Mouse (Mus musculus): ENCODE data around the gene Mettl27. TPM values are rescaled to one million over a fixed set of nuclear protein-coding genes. Genes with fewer than 3 reads are reported as not detected.

Mettl27 gene
- polyA plus RNA-seq, 1 experiment from 2014 or later: 17.3 TPM

DNA sequence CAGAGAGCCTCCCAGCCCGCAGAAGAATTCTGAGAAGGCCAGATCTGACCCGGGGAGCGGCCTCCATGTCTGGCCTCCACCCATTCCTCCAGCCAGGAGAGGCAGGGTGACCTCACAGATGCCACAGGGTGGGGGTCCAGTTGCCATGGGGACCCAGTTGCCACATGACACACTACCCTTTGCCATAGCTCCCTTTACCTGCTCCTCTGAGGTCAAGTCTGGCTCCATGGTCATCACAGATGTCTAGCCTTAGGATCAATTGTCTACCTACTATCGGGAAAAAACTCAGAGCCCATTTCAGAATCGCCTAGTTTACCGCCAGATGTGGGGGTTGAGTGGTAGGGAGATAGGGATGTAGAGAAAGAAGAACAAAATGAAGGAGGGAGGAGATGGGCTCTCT, 25.5 kb upstream of the Mettl27 start, which contains the start of gene Tmem270:
Gene Tmem270 (minus strand): TSS at position 101 of the 400 bp plus-strand sequence.
- Histone ChIP-seq H3K4me3 (ENCODE audit: low read depth, low read length) (no peak within 1 kb of the TSS), H3K27me3 (ENCODE audit: insufficient read depth, low read length) (no peaks in the 10 kb centered on the region), H3K9ac (replicated peaks) (no peak within 1 kb of the TSS), H3K4me2 (ENCODE audit: low read depth, low read length) (no peak within 1 kb of the TSS), H3K27ac (ENCODE audit: low read depth) (no peak within 1 kb of the TSS), H3K36me3 (replicated peaks; ENCODE audit: insufficient read depth, low read length) (no peaks in the 10 kb centered on the region), H3K9me3 (ENCODE audit: low read length) (no peaks in the 10 kb centered on the region), H3K4me1 (ENCODE audit: insufficient read depth) (no peaks in the 10 kb centered on the region)
- DNase-seq (no peak), ATAC-seq (no peak)
- 80% methylated on average over 6 of the region's 6 CpGs for WGBS (ENCODE audit: insufficient replicate concordance)
- TF ChIP-seq EP300 (IDR thresholded peaks at IDR 0.05; ENCODE audit: low read depth) (no peak), CTCF (IDR thresholded peaks at IDR 0.05; ENCODE audit: low read depth) (no peak)

DNA sequence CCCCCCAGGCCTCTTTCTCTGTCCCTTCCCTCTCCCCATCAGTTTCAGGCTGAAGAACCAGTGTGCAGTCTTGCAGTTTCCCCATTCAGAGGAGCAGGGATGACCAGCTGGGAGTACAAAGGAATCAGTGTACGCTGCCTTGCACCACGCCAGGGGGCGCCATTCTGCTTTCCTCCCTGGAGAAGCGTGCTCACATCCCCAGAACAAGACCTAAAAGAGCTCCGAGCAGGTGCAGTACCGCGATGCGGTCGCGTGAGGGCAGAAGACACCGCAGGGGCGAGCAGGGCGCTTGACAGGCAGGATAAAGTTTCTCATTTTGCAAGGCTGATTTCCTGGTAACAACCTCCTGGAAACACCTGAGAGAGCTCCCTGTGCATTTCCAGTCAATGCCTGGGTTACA, 25.0 kb upstream of the Mettl27 start:
- TF ChIP-seq CTCF (IDR thresholded peaks at IDR 0.05; ENCODE audit: low read depth) (peak; percentile 99), EP300 (IDR thresholded peaks at IDR 0.05; ENCODE audit: low read depth) (no peak)
- DNase-seq (peak; percentile 95), ATAC-seq (peak; percentile 91)
- no peaks in the 10 kb centered on the region for H3K27me3 ChIP-seq (ENCODE audit: insufficient read depth, low read length)
- under 1% methylated on average over 13 of the region's 13 CpGs for WGBS (ENCODE audit: insufficient replicate concordance)
- no peaks in the 10 kb centered on the region for H3K36me3 ChIP-seq (replicated peaks; ENCODE audit: insufficient read depth, low read length)
- H3K4me2 ChIP-seq (ENCODE audit: low read depth, low read length): no peak overlapping the region
- H3K9ac ChIP-seq (replicated peaks): no peak overlapping the region
- no peaks in the 10 kb centered on the region for H3K4me1 ChIP-seq (ENCODE audit: insufficient read depth)
- H3K9me3 ChIP-seq (ENCODE audit: low read length): no peaks in the 10 kb centered on the region
- no peak overlapping the region for H3K27ac ChIP-seq (ENCODE audit: low read depth)
- no peak overlapping the region for H3K4me3 ChIP-seq (ENCODE audit: low read depth, low read length)

DNA sequence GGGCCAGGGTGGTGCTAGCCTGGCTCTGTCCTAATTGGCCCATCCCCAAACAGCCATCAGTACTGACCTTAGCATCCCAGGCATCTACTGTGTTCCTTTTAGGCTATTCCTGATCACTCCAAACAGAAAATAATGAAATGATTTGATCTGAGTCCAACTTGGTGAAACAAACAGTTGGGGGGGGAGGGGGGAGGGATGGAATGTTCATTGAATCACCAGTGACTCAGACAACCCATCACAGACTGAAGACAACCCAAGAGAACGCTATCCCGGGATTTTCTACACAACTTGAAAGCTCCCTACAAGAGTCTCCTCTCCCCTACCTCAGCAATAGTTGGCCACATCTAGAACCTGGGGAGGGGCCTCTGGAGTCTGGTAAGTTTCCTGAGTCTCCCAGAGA, 20.3 kb upstream of the Mettl27 start:
- ATAC-seq: no peak
- H3K9ac ChIP-seq (replicated peaks): no peak overlapping the region
- DNase-seq: no peak
- no peaks in the 10 kb centered on the region for H3K9me3 ChIP-seq (ENCODE audit: low read length)
- no peaks in the 10 kb centered on the region for H3K36me3 ChIP-seq (replicated peaks; ENCODE audit: insufficient read depth, low read length)
- TF ChIP-seq EP300 (IDR thresholded peaks at IDR 0.05; ENCODE audit: low read depth): no peak
- TF ChIP-seq CTCF (IDR thresholded peaks at IDR 0.05; ENCODE audit: low read depth): no peak
- H3K4me2 ChIP-seq (ENCODE audit: low read depth, low read length): peak overlapping the region; percentile 60; the same call in 1 of the 2 replicates
- H3K27me3 ChIP-seq (ENCODE audit: insufficient read depth, low read length): no peaks in the 10 kb centered on the region
- H3K4me3 ChIP-seq (ENCODE audit: low read depth, low read length): no peak overlapping the region
- 0 out of 2 replicates have a peak overlapping the region, but pooled peaks have one; percentile 16 for H3K27ac ChIP-seq (ENCODE audit: low read depth)
- H3K4me1 ChIP-seq (ENCODE audit: insufficient read depth): peaks cover 4% of the 10 kb centered on the region; the same call in 1 of the 2 replicates
- 87% methylated on average over 2 of the region's 2 CpGs for WGBS (ENCODE audit: insufficient replicate concordance)

DNA sequence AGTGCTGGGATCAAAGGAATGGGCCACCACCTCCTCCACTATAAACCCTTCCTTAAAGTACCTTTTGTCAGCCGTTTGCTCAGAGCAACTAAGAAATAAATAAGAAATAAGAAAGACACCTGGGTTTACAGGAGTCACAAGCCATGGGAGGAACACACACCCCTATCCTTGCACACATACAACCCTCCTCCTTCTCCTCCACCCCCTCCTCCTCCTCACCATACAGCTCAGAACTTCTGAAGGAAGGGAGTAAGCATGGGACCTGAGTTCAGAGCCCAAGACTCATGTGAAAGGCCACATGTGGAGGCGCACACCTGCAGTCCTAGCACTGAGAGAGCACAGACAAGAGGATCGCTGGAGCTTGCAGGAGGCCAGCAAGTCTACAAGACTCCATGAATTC, 18.8 kb upstream of the Mettl27 start:
- Histone ChIP-seq H3K4me2 (ENCODE audit: low read depth, low read length) (peak overlapping the region; percentile 60), H3K9ac (replicated peaks) (peak overlapping the region; percentile 75), H3K36me3 (replicated peaks; ENCODE audit: insufficient read depth, low read length) (no peaks in the 10 kb centered on the region), H3K4me1 (ENCODE audit: insufficient read depth) (peaks cover 9% of the 10 kb centered on the region), H3K4me3 (ENCODE audit: low read depth, low read length) (peak overlapping the region; percentile 55), H3K27ac (ENCODE audit: low read depth) (peak overlapping the region; percentile 95), H3K27me3 (ENCODE audit: insufficient read depth, low read length) (no peaks in the 10 kb centered on the region), H3K9me3 (ENCODE audit: low read length) (no peaks in the 10 kb centered on the region)
- TF ChIP-seq CTCF (IDR thresholded peaks at IDR 0.05; ENCODE audit: low read depth) (no peak), EP300 (IDR thresholded peaks at IDR 0.05; ENCODE audit: low read depth) (no peak)
- ATAC-seq: peak; percentile 34
- DNase-seq: peak; percentile 23
- 52% methylated on average over 3 of the region's 3 CpGs for WGBS (ENCODE audit: insufficient replicate concordance)

DNA sequence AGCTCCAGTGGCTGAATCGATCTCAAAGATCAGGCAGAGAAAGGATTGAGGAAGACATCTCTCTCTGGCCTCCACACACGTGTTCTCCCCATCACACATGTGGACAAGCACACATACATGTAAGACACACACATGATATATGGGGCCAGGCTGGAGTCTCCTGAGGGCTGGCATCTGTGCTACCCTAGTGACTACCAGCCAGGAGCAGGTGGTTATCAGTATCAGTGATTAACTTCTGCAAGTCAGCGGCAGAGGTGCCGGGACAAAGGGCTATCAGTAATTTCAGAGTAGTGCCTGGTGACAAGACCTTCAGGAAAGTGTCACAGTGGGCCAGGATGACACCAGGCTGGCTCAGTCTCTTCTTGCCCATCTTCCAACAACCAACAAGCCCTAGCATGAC, 18.4 kb upstream of the Mettl27 start:
- no peaks in the 10 kb centered on the region for H3K36me3 ChIP-seq (replicated peaks; ENCODE audit: insufficient read depth, low read length)
- peak overlapping the region; percentile 55 for H3K4me3 ChIP-seq (ENCODE audit: low read depth, low read length)
- no peaks in the 10 kb centered on the region for H3K27me3 ChIP-seq (ENCODE audit: insufficient read depth, low read length)
- peak overlapping the region; percentile 95 for H3K27ac ChIP-seq (ENCODE audit: low read depth)
- H3K4me2 ChIP-seq (ENCODE audit: low read depth, low read length): peak overlapping the region; percentile 60
- DNase-seq: peak; percentile 67
- 47% methylated on average over 4 of the region's 4 CpGs for WGBS (ENCODE audit: insufficient replicate concordance)
- peak overlapping the region; percentile 75 for H3K9ac ChIP-seq (replicated peaks)
- TF ChIP-seq CTCF (IDR thresholded peaks at IDR 0.05; ENCODE audit: low read depth) (no peak), EP300 (IDR thresholded peaks at IDR 0.05; ENCODE audit: low read depth) (peak; percentile 98)
- no peaks in the 10 kb centered on the region for H3K9me3 ChIP-seq (ENCODE audit: low read length)
- peaks cover 13% of the 10 kb centered on the region for H3K4me1 ChIP-seq (ENCODE audit: insufficient read depth)
- peak; percentile 87 for ATAC-seq

DNA sequence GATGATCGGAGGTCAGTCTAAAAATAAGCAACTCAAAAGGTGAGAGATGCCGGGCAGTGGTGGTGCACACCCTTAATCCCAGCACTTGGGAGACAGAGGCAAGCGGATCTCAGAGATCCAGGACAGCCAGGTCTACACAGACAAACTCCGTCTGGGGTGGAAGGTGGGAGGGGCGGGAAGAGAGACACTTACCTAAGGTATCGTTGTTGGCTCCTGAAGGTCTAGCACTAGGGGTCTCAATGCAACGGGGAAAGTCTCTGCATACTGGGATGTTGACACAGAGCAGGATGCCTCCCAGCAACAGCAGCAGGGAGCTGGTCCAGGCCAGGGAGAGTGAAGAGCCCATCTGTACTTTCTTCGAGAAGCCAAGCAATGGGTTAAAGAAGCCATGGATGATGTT, 17.7 kb upstream of the Mettl27 start:
- WGBS (ENCODE audit: insufficient replicate concordance): 46% methylated on average over 8 of the region's 8 CpGs
- H3K9me3 ChIP-seq (ENCODE audit: low read length): no peaks in the 10 kb centered on the region
- TF ChIP-seq EP300 (IDR thresholded peaks at IDR 0.05; ENCODE audit: low read depth) (no peak), CTCF (IDR thresholded peaks at IDR 0.05; ENCODE audit: low read depth) (no peak)
- DNase-seq: peak; percentile 33
- H3K4me2 ChIP-seq (ENCODE audit: low read depth, low read length): peak overlapping the region; percentile 60
- H3K27me3 ChIP-seq (ENCODE audit: insufficient read depth, low read length): no peaks in the 10 kb centered on the region
- peak overlapping the region; percentile 95 for H3K27ac ChIP-seq (ENCODE audit: low read depth)
- ATAC-seq: no peak
- peak overlapping the region; percentile 55 for H3K4me3 ChIP-seq (ENCODE audit: low read depth, low read length)
- H3K36me3 ChIP-seq (replicated peaks; ENCODE audit: insufficient read depth, low read length): no peaks in the 10 kb centered on the region
- peak overlapping the region; percentile 75 for H3K9ac ChIP-seq (replicated peaks)
- H3K4me1 ChIP-seq (ENCODE audit: insufficient read depth): peaks cover 16% of the 10 kb centered on the region
